In genomic region chr14:122486611-122487010, GRCm38 (mm10) we compare ENCODE assay signal across 29 mouse cellular contexts. TPM values are rescaled to one million over a fixed set of nuclear protein-coding genes. Genes with fewer than 3 reads are reported as not detected.
A peak's percentile ranks its signal among the peaks of the same experiment; 100 is the strongest.
DNase-seq lines count a peak whose midpoint lies in the region; ATAC-seq and TF ChIP-seq lines count a peak whose summit lies in the region.
"Had no signal": no experiment of that assay in that cellular context is flagged by ENCODE, and none has a peak within 500 bp of the region (broad histone marks: within the 10 kb centered on the region; RNA-seq: fewer than 3 reads in every experiment).

No protein-coding gene starts in this region.

- no peak overlapping the region for H3K4me3 ChIP-seq in hindbrain, embryonic 15.5 days
- H3K4me3 ChIP-seq in hindbrain, embryonic 12.5 days = no peak overlapping the region
- H3K4me3 ChIP-seq in neural tube, embryonic 15.5 days (replicated peaks) = no peak overlapping the region
- H3K4me3 ChIP-seq in stomach, postnatal 0 days (ENCODE audit: low read depth, low read length) = no peak overlapping the region
- H3K4me3 ChIP-seq: embryonic facial prominence, embryonic 13.5 days; erythroblast, embryonic 14.5 days; forebrain, embryonic 15.5 days; heart, embryonic 12.5 days; hindbrain, embryonic 10.5 days; limb, embryonic 15.5 days; megakaryocyte, embryonic 14.5 days had no signal

- DNase-seq in cerebellum, adult 9-11 months = peak; percentile 6
- DNase-seq in cerebellum, postnatal 25 days = no peak
- DNase-seq in neural tube, embryonic 10.5 days (ENCODE audit: extremely low spot score, low spot score) = peak; percentile 9
- no peak for DNase-seq in stomach, postnatal 0 days (ENCODE audit: low spot score)
- DNase-seq: adrenal gland, adult 8-10 months; gastrocnemius, postnatal 10 days; kidney, adult 9 months; kidney, postnatal 14 days; layer of hippocampus, postnatal 36 days; lung, postnatal 36 days had no signal

- no peak for ATAC-seq in hindbrain, embryonic 15.5 days (ENCODE audit: low FRiP score, low read depth)
- ATAC-seq in hindbrain, embryonic 12.5 days (ENCODE audit: low FRiP score) = no peak
- ATAC-seq in neural tube, embryonic 15.5 days (ENCODE audit: low FRiP score) = no peak
- ATAC-seq in stomach, postnatal 0 days (ENCODE audit: low FRiP score, low TSS enrichment) = no peak
- ATAC-seq in CD4-positive, CD25-positive, alpha-beta regulatory T cell, adult 4 months = no peak
- ATAC-seq: activated CD4-positive, CD25-positive, alpha-beta regulatory T cell, adult 4 months; forebrain, embryonic 15.5 days; intestine, embryonic 16.5 days had no signal

- no peaks in the 10 kb centered on the region for H3K9me3 ChIP-seq in hindbrain, embryonic 15.5 days
- no peaks in the 10 kb centered on the region for H3K9me3 ChIP-seq in hindbrain, embryonic 12.5 days (replicated peaks)
- H3K9me3 ChIP-seq in neural tube, embryonic 15.5 days (replicated peaks) = no peaks in the 10 kb centered on the region
- H3K9me3 ChIP-seq in stomach, postnatal 0 days (ENCODE audit: control insufficient read depth, low read length) = no peaks in the 10 kb centered on the region
- H3K9me3 ChIP-seq: embryonic facial prominence, embryonic 13.5 days; forebrain, embryonic 15.5 days; heart, embryonic 12.5 days; hindbrain, embryonic 10.5 days; limb, embryonic 15.5 days had no signal

- 0 out of 2 replicates have a peak, but pooled peaks cover 7% of the 10 kb centered on the region for H3K4me1 ChIP-seq in hindbrain, embryonic 15.5 days (replicated peaks)
- H3K4me1 ChIP-seq in hindbrain, embryonic 12.5 days = peaks cover 19% of the 10 kb centered on the region
- peaks cover 11% of the 10 kb centered on the region; the same call in 1 of the 2 replicates for H3K4me1 ChIP-seq in neural tube, embryonic 15.5 days
- no peaks in the 10 kb centered on the region for H3K4me1 ChIP-seq in stomach, postnatal 0 days (replicated peaks; ENCODE audit: control insufficient read depth, insufficient read depth)

- H3K27ac ChIP-seq in hindbrain, embryonic 15.5 days (replicated peaks) = no peak overlapping the region
- no peak overlapping the region for H3K27ac ChIP-seq in hindbrain, embryonic 12.5 days
- no peak overlapping the region for H3K27ac ChIP-seq in neural tube, embryonic 15.5 days (replicated peaks)
- H3K27ac ChIP-seq in stomach, postnatal 0 days (replicated peaks) = no peak overlapping the region
- H3K27ac ChIP-seq: embryonic facial prominence, embryonic 13.5 days; limb, embryonic 15.5 days; liver, embryonic 14.5 days had no signal

- 22% methylated on average over 1 of the region's 1 CpGs for WGBS in hindbrain, embryonic 15.5 days
- WGBS in hindbrain, embryonic 12.5 days = 11% methylated on average over 1 of the region's 1 CpGs
- 10% methylated on average over 1 of the region's 1 CpGs for WGBS in neural tube, embryonic 15.5 days
- WGBS in stomach, postnatal 0 days = 3% methylated on average over 1 of the region's 1 CpGs

- TF ChIP-seq CTCF in stomach, postnatal 0 days (IDR thresholded peaks at IDR 0.05; ENCODE audit: low read depth) = no peak

- no peaks in the 10 kb centered on the region for H3K36me3 ChIP-seq in hindbrain, embryonic 15.5 days
- no peaks in the 10 kb centered on the region for H3K36me3 ChIP-seq in hindbrain, embryonic 12.5 days
- no peaks in the 10 kb centered on the region for H3K36me3 ChIP-seq in neural tube, embryonic 15.5 days
- H3K36me3 ChIP-seq in stomach, postnatal 0 days (ENCODE audit: control insufficient read depth, insufficient read depth, low read length) = no peaks in the 10 kb centered on the region
- H3K36me3 ChIP-seq: embryonic facial prominence, embryonic 13.5 days; forebrain, embryonic 15.5 days; G1E; heart, embryonic 12.5 days; hindbrain, embryonic 10.5 days; limb, embryonic 15.5 days had no signal

- TF ChIP-seq EP300 in stomach, postnatal 0 days (optimal IDR thresholded peaks at IDR 0.05) = no peak

- H3K27me3 ChIP-seq in hindbrain, embryonic 15.5 days = peaks cover 51% of the 10 kb centered on the region
- H3K27me3 ChIP-seq in hindbrain, embryonic 12.5 days = peaks cover 74% of the 10 kb centered on the region
- H3K27me3 ChIP-seq in neural tube, embryonic 15.5 days (replicated peaks) = peaks cover 79% of the 10 kb centered on the region
- H3K27me3 ChIP-seq in stomach, postnatal 0 days (ENCODE audit: control insufficient read depth, insufficient read depth, low read length) = peaks cover 18% of the 10 kb centered on the region

- no peak overlapping the region for H3K9ac ChIP-seq in hindbrain, embryonic 15.5 days
- no peak overlapping the region for H3K9ac ChIP-seq in hindbrain, embryonic 12.5 days
- H3K9ac ChIP-seq in neural tube, embryonic 15.5 days (replicated peaks) = no peak overlapping the region
- H3K9ac ChIP-seq in stomach, postnatal 0 days (ENCODE audit: low read length) = no peak overlapping the region
- H3K9ac ChIP-seq: embryonic facial prominence, embryonic 13.5 days; forebrain, embryonic 15.5 days; heart, embryonic 12.5 days; limb, embryonic 15.5 days; liver, embryonic 14.5 days; lung, embryonic 14.5 days had no signal

- 0 out of 2 replicates have a peak overlapping the region, but pooled peaks have one; percentile 13 for H3K4me2 ChIP-seq in hindbrain, embryonic 15.5 days
- no peak overlapping the region for H3K4me2 ChIP-seq in hindbrain, embryonic 12.5 days (replicated peaks)
- no peak overlapping the region for H3K4me2 ChIP-seq in neural tube, embryonic 15.5 days
- no peak overlapping the region for H3K4me2 ChIP-seq in stomach, postnatal 0 days (replicated peaks; ENCODE audit: low read depth)
- H3K4me2 ChIP-seq: embryonic facial prominence, embryonic 13.5 days; heart, embryonic 12.5 days; limb, embryonic 15.5 days; lung, embryonic 14.5 days had no signal

RNA-seq across cellular contexts. Expression of gene Gm10837, which starts 3.8 kb away (rescaled TPM):
- 0.50 and 0.64 TPM in 2 replicates for polyA plus RNA-seq in hindbrain, embryonic 15.5 days (2015; fragmentation: Nextera tagmentation; extraction: Ambion mirVana)
- 0.55 and 0.58 TPM in 2 replicates for polyA plus RNA-seq in hindbrain, embryonic 12.5 days (2016; fragmentation: Nextera tagmentation; extraction: Ambion mirVana)
- polyA plus RNA-seq in neural tube, embryonic 15.5 days (2015; fragmentation: Nextera tagmentation; extraction: Ambion mirVana) = 0.23 and 0.27 TPM in 2 replicates
- not detected in 2 replicates for polyA plus RNA-seq in stomach, postnatal 0 days (2015; fragmentation: Nextera tagmentation; extraction: Ambion mirVana)
- not detected for polyA plus RNA-seq in CD4-positive, CD25-positive, alpha-beta regulatory T cell, adult 4 months (2017; shearing (Covaris generic))
- polyA plus RNA-seq: activated CD4-positive, CD25-positive, alpha-beta regulatory T cell, adult 4 months; embryonic facial prominence, embryonic 13.5 days; erythroblast, embryonic 14.5 days; G1E; heart, embryonic 12.5 days; intestine, embryonic 16.5 days; limb, embryonic 15.5 days; liver, embryonic 14.5 days; lung, embryonic 14.5 days; small intestine, adult 2 months; stomach, embryonic 16.5 days; urinary bladder, adult 2 months had no signal

RNA-seq across cellular contexts. Expression of gene Zic2, which starts 11.4 kb away (rescaled TPM):
- 11.6 and 12.9 TPM in 2 replicates for polyA plus RNA-seq in hindbrain, embryonic 15.5 days (2015; fragmentation: Nextera tagmentation; extraction: Ambion mirVana)
- 18.3 TPM in 2 replicates for polyA plus RNA-seq in hindbrain, embryonic 12.5 days (2016; fragmentation: Nextera tagmentation; extraction: Ambion mirVana)
- 5.1 and 6.8 TPM in 2 replicates for polyA plus RNA-seq in neural tube, embryonic 15.5 days (2015; fragmentation: Nextera tagmentation; extraction: Ambion mirVana)
- not detected in 2 replicates for polyA plus RNA-seq in stomach, postnatal 0 days (2015; fragmentation: Nextera tagmentation; extraction: Ambion mirVana)
- polyA plus RNA-seq in CD4-positive, CD25-positive, alpha-beta regulatory T cell, adult 4 months (2017; shearing (Covaris generic)) = not detected
- polyA plus RNA-seq: activated CD4-positive, CD25-positive, alpha-beta regulatory T cell, adult 4 months; erythroblast, embryonic 14.5 days; G1E; heart, embryonic 12.5 days; intestine, embryonic 16.5 days; lung, embryonic 14.5 days; small intestine, adult 2 months; stomach, embryonic 16.5 days had no signal

RNA-seq across cellular contexts. Expression of gene Zic5, which starts 21.1 kb away (rescaled TPM):
- 13.8 and 17.9 TPM in 2 replicates for polyA plus RNA-seq in hindbrain, embryonic 15.5 days (2015; fragmentation: Nextera tagmentation; extraction: Ambion mirVana)
- polyA plus RNA-seq in hindbrain, embryonic 12.5 days (2016; fragmentation: Nextera tagmentation; extraction: Ambion mirVana) = 18.1 and 25.0 TPM in 2 replicates
- polyA plus RNA-seq in neural tube, embryonic 15.5 days (2015; fragmentation: Nextera tagmentation; extraction: Ambion mirVana) = 3.9 and 6.2 TPM in 2 replicates
- polyA plus RNA-seq in stomach, postnatal 0 days (2015; fragmentation: Nextera tagmentation; extraction: Ambion mirVana) = not detected in 2 replicates
- not detected for polyA plus RNA-seq in CD4-positive, CD25-positive, alpha-beta regulatory T cell, adult 4 months (2017; shearing (Covaris generic))
- polyA plus RNA-seq: G1E; intestine, embryonic 16.5 days; liver, embryonic 14.5 days; lung, embryonic 14.5 days; small intestine, adult 2 months; stomach, embryonic 16.5 days; urinary bladder, adult 2 months had no signal

RNA-seq across cellular contexts. Expression of gene Gm5089, which starts 35.7 kb away (rescaled TPM):
- 2.4 and 2.7 TPM in 2 replicates for polyA plus RNA-seq in hindbrain, embryonic 15.5 days (2015; fragmentation: Nextera tagmentation; extraction: Ambion mirVana)
- polyA plus RNA-seq in hindbrain, embryonic 12.5 days (2016; fragmentation: Nextera tagmentation; extraction: Ambion mirVana) = 2.8 and 4.0 TPM in 2 replicates
- polyA plus RNA-seq in neural tube, embryonic 15.5 days (2015; fragmentation: Nextera tagmentation; extraction: Ambion mirVana) = 0.14 and 0.60 TPM in 2 replicates
- polyA plus RNA-seq in stomach, postnatal 0 days (2015; fragmentation: Nextera tagmentation; extraction: Ambion mirVana) = not detected in 2 replicates
- not detected for polyA plus RNA-seq in CD4-positive, CD25-positive, alpha-beta regulatory T cell, adult 4 months (2017; shearing (Covaris generic))
- polyA plus RNA-seq: activated CD4-positive, CD25-positive, alpha-beta regulatory T cell, adult 4 months; erythroblast, embryonic 14.5 days; G1E; heart, embryonic 12.5 days; intestine, embryonic 16.5 days; liver, embryonic 14.5 days; lung, embryonic 14.5 days; small intestine, adult 2 months; stomach, embryonic 16.5 days; urinary bladder, adult 2 months had no signal

RNA-seq across cellular contexts. Expression of gene Pcca, which starts 47.5 kb away (rescaled TPM):
- 29.0 and 30.2 TPM in 2 replicates for polyA plus RNA-seq in hindbrain, embryonic 15.5 days (2015; fragmentation: Nextera tagmentation; extraction: Ambion mirVana)
- 33.4 and 34.9 TPM in 2 replicates for polyA plus RNA-seq in hindbrain, embryonic 12.5 days (2016; fragmentation: Nextera tagmentation; extraction: Ambion mirVana)
- polyA plus RNA-seq in neural tube, embryonic 15.5 days (2015; fragmentation: Nextera tagmentation; extraction: Ambion mirVana) = 27.5 and 28.1 TPM in 2 replicates
- polyA plus RNA-seq in stomach, postnatal 0 days (2015; fragmentation: Nextera tagmentation; extraction: Ambion mirVana) = 8.2 and 9.2 TPM in 2 replicates
- 10 to 100 TPM; 18.7 to 20.9 TPM for polyA plus RNA-seq in CD4-positive, CD25-positive, alpha-beta regulatory T cell, adult 4 months (2017; shearing (Covaris generic))

Comparison
In these comparisons a context has a peak if more than half of its experiments do, and no peak if none do; other contexts are left out.
1. DNase-seq: peak in cerebellum, adult 9-11 months (single experiment) and neural tube, embryonic 10.5 days (single experiment); none in cerebellum, postnatal 25 days (0 of 2) and stomach, postnatal 0 days (single experiment).